Mouse (Mus musculus) heart, postnatal 36 days (tissue): Measurements from ENCODE around the gene Hba-a1. TPM values are rescaled to one million over a fixed set of nuclear protein-coding genes. Genes with fewer than 3 reads are reported as not detected.
"Not testable (repeated sequence)": the region's sequence is repeated elsewhere in the genome, so short reads cannot be mapped to it uniquely, and the experiment has no call there.

Experiments
- DNase-seq, 2 experiments: peaks; one replicate each; pipeline ENCODE4 v3.0.0; 2021 to 2022
- intact Hi-C: fragments of 180-260 bp; cut with DNase I; formaldehyde crosslinking; loops from one replicate; pipeline ENCODE4 v1.15.1; 2025
- total RNA-seq, 2 experiments: library from RNA; stranded (reverse); gene quantifications; 2 replicates each; pipeline ENCODE4 v1.2.3; 2021

Hba-a1 gene
- total RNA-seq, 2 experiments from 2014 or later, result 7,538 to 10,107 TPM

DNA sequence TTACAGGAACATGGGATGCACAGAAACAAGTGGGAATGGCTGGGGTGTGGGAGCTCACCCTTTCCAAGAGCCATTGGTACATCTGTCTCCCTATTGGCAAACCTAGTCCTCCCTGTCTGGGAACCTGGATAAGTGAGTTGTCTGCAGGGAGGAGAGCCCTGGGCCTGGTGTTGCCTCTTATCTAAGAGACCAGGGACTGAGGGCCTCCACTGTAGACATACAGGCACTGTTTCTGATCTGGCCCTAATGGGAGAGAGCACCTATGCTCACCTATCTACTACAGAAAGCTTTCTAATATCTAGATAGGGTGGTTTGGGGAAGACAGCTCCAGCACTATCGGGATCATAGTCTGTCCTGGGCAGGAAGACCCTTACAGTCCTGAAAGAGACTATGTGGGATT lies 27.2 kb upstream of the Hba-a1 start:
- intact Hi-C loops, result no loop called here
- DNase-seq, result no peak

DNA sequence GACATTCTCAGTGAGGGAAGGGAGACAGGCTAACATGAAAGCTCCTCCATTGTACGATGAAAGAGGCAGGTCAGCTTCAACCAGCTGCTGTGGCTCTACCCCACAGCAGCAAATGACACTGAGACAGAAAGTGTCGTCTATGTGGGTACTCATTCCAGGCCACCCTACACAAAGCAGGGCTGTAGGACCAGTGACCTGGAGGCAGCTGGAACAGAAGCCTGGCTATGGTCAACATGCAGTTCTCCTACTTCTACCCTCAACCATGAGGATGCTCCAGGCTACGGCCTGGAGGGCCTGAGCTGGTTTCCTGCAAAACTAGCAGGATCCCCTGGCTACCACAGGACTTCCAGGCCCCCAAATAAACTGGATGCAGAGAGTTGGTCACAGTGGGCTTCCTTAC lies 26.7 kb upstream of the Hba-a1 start:
- intact Hi-C loops, result no loop called here
- no peak for DNase-seq

DNA sequence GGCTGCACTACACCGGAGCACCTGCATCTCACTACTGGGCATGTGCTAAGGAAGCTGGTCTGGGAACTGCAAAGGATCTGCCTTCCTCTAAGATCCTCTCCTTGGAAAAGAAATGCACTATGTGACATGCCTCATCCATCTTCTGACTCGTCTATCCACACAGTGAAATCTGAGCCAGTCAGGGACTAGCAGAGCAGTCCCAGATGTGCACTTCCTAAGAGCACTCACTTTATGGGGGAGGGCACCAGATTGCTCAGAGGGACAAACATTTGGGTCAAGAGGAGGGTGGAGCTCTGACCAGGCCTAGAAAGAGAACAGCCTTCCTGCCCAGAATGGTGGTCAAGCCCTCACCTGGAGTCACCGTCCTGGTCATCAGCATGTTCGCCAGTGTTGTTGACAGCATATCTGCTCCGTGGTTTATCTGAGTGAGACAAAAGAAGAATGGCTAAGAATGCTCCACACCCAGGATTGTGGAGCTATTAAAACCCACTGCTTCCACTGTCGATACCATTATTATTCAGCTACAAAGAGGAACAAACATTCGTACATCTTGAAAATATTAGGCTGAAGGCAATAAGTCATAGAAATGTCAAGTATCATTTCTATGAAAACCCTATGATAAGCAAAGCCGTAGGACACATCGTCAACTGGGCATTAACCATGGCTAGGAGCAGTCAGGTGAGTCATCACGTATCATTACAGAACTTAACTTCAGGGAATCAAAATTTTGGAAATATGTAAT lies 20.5 kb upstream of the Hba-a1 start:
- DNase-seq, result no peak
- intact Hi-C loops, result no loop called here

DNA sequence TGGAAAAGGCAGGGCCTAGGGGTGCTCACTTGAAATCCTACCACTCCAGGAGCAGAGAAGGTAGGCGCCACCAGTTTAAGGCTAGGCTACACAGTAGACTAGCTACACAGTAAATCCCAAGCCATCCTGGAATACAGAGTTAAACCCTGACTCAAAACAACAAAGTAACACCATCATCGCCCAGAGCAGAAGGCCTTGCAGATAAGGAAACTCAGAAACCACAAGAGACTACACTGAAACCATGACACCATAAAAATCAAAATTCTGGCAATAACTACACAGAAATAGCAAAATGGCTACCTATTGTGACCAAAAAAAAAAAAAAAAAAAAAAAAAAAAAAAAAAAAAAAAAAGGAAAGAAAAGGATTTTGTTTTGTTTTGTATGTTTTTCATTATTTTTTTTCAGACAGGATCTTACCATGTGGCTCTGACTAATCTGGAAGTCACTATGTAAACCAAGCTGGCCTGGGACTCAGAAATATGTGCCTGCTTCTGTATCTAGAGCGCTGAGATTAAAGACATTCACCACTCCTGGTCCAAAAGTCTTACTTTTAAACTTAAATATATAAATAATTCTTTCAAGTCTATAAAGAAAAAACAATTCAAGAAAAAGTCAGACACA lies 18.1 kb upstream of the Hba-a1 start:
- no peak for DNase-seq
- intact Hi-C loops, result no loop called here

DNA sequence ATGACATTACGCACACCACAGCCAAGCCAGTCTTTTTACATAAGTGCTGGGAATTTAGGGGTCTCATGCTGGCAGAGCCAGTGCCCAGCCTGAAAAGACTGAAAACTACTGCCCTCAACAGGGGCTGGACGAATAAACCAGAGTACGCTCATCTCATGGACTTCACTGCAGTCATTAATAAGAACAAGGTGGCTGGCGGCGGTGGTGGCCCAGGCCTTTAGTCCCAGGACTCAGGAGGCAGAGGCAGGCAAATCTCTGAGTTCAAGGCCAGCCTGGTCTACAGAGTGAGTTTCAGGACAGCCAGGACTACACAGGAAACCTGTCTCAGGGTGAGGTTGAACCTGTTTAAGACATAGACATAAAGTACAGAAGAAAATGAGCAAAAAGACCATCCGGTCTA lies 17.1 kb upstream of the Hba-a1 start:
- intact Hi-C loops, result no loop called here
- no peak for DNase-seq

DNA sequence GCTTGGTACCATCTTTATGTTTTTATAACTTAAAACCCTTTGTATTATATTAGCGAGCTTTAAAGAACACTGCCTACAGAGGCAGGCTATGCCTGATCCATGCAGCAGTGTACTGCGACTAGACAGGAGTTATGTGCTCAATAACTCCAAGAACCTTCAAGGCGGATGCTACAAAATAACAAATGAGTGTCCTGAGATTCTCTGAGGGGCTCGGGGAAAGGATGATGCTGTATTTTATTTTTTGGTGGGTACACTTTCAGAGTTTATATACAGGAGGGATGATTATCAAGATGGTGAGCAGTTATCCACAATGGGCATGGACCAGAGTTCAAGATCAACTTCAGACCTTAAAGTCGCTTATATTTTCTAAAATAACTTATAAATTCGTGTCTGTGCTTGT lies 16.5 kb upstream of the Hba-a1 start:
- no peak for DNase-seq
- intact Hi-C loops, result no loop called here

DNA sequence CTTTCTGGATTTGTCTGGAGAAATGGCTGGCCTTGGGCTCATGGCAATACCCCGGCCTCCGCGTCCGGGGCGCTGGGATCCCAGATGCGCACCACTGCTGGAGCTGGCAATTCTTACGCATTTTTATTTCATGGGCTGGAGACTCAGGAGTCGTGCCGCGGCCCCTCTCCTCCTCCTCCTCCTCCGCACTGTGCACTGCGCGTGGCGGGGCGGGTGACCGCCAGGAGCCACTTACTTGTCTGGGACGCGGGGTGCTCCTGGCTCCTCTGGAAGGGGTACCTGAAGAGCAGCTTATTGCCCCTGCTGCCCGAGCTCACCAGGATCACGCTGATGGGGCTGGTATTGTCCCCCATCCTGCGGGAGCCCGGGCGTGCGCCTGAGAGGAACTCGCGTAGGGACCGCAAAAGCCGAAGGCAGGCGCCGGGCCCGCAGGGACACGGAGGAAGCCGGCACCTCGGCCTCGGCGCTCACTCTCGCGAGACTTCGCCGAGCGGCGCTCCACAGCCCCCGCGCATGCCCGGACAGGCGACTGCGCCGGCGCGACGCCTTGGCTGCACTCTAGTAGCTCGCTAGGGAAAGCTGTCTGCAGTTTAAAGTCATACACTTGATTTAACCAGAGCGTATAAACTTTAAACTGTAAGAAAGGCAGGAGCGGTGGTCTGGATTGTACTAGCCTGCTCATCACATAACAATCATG lies 16.0 kb upstream of the Hba-a1 start, which contains the start of gene Nprl3:
Gene Nprl3 (minus strand): TSS at position 520 of the 697 bp plus-strand sequence.
- intact Hi-C loops, result no loop called here
- DNase-seq, result peak; percentile 96 to 98

DNA sequence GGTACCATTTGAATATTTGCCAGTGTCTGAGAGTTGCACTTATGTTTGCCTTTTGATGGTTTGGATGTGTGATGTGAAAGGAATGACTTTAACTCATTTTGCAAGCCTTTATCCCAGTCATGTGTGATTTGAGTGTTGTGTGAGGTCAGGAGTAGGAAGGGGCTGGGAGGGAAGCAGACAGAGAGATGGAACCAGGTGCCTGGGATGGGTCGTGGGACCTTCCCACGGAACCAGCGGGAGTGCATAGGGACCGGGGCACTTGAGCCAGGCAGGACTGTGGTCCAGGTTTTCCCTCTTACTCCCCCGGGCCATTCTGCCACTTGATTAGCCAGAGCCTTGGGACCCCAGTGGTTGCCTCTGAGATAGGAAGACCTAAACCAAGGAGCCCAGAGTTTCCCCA lies 15.3 kb upstream of the Hba-a1 start:
- DNase-seq, result no peak
- intact Hi-C loops, result no loop called here

DNA sequence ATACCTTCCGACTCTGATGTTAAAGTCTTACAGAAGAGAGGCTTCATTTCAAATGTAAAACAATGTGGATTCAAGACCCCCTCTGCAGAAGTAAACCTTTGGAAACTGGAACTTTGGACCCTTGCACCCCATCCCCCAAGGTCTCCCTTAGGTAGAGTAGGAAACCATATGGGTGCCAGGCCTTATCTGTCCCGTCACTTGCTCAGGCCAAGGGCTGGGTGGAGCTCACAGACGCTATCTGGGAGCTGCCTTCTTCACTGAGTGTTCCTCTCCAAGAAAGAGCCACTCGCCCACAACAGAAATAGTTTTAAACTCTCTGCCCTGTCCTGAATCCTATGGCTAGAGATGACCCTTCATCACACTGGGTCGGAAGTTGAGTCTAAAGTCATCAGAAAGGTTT lies 14.4 kb upstream of the Hba-a1 start:
- DNase-seq, result no peak
- intact Hi-C loops, result no loop called here

DNA sequence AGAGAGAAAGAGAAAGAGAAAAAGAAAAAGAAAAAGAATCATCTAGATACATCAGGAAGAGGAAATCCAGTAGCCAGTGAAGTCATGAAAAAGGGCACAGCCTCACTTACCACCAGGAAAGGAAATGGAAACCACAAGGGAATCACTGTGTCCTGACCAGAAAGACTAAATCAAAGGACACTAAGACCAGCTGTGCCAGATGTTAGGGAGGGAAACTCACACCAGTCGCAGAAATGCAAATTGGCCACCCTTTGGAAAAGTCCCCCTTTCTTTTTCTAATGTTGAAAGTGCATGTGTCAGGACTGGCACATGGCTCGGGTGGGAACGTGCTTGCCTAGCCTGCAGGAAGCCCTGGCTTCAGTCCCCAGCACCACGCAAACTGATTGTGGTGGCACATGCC lies 12.1 kb upstream of the Hba-a1 start:
- no peak for DNase-seq
- intact Hi-C loops, result no loop called here

DNA sequence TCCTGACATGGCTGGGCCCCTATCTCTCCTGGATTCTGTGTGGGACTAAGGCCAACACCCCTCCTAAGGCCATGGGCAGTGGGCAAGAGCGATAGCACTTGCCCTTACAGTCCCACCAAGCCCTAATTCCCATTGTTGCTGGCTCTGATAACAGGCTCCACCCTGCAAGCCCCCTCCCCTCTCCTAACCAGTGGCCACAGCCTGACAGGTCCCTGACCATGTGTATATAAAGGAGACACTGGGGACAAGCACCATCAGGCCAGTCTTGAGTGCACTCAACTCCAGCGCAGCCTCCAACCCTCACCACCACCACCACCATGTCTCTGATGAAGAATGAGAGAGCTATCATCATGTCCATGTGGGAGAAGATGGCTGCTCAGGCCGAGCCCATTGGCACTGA lies 7.0 kb upstream of the Hba-a1 start, which contains the start of gene Hba-x:
Gene Hba-x (plus strand): TSS at position 54 of the 400 bp plus-strand sequence.
- DNase-seq, result no peak
- intact Hi-C loops, result no loop called here

DNA sequence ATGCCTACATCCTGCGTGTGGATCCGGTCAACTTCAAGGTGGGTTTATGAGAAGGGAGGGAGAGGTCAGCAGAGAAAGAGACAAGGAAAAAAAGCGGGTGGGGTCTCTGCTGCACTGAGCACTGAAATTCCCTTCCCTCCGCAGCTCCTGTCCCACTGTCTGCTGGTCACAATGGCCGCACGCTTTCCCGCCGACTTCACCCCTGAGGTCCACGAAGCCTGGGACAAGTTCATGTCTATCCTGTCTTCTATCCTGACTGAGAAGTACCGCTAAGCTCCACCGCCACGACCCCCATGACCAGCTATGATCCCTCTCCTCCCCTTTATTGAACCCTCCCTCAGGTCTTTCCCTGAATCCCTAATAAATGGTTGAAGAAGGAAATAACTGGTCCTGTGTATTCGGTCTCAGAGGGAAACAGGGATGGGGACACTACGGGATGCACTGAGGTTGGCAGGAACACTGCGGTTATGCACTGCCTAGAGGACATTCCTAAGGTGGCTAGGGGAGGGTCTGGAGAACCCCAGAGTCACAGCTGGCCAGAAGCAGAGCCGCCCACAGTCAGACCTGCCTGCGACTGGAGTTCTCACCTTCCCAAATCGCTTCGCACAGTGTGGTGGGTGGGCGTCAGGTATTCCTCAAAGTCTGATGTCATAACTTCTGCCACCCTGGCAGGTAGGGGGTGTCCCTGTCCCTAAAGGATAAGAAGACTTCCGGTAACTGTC lies 5.4 kb upstream of the Hba-a1 start:
- intact Hi-C loops, result no loop called here
- DNase-seq, result no peak

DNA sequence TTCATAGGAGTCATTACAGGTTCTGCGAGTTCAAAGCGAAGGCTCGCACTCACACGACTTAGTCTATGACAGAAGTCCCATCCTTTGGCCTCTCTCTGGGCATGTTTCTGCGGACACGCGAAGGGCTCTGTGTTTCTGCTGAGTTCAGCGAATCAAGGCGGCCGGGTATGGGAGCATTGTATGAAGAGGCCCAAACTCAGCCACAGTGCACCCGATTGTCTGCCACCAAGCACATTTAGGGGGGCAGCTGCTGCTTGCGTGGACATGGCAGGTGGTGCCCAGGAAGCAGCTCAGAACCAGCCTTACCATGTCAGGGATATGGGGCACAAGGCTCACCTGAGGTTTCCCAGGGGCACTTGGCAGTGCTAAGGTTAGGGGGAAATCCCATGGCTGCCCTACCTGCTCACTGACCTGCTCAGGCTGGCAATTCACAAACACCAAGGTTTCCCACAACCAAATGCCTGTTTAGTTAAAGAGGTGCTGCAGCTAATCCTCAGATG lies 4.8 kb upstream of the Hba-a1 start:
- DNase-seq, result no peak
- intact Hi-C loops, result no loop called here

DNA sequence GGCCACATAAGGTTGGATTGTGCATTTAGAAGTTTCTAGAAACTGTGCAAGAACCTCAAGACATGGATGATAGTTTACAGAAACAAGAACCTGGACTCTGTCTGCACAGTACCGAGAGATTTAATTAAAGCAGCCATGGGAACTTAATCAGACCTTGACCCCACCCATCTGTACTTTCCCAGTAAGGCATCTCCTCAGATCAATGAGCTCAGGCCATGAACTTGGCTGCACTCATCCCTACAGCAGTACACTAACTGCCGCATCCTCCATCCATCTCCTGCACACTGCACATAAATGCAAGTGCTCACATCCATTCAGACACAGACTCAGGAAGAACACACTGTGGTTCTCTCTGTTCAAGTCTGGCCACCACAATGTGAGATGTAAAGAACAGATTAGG lies 2.7 kb upstream of the Hba-a1 start:
- no peak for DNase-seq
- intact Hi-C loops, result no loop called here

DNA sequence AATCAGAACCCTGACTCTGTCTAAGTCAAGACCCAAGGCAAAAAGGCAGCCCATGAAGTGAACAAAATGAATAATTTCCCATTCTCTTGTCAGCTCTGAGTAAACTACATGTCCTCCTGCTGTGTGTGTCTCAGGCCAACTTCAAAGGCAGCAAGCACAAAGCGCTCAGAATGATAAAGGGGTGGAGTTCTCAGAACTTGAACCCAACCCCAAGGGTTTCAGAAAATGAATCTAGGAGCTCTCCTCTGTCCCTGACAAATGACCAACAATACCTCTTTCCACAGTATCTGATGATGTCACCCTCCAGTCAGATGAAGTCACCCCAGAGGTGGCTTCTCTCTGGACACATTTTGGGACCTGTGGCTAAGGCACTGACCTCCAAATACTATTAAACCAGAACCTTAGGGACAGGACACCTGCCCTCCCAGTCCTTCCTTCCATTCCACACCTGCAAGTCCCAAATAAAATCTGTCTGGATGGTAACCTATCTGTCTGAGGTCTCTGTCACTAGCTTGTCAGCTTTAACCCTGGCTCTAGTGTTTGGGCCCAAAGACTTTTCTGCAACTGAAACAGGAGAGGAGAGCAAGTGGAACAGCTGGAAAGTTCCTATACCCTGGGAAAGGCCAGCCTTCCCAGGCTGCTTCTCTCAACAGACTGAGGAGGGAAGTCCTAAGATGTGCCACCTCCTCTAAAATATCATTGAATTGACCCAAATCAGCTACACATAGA lies 1.7 kb upstream of the Hba-a1 start:
- DNase-seq, result no peak
- intact Hi-C loops, result no loop called here

DNA sequence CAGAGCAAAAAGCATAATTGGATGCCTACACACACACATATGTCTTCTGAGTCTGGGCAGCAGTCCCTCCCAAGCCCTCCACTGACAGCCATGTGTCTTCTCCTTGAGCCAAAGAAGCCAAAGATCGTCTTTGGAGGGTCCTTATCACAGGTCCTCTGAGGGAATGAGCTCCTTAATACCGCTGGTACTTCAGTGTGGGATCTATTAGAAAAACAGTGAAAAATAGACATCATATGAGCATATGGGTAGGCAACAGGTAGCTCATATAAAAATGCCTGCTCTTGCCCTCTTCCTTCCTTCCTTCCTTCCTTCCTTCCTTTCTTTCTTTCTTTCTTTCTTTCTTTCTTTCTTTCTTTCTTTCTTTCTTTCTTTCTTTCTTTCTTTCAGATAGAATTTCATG lies 1.3 kb downstream of the Hba-a1 start:
- intact Hi-C loops, DNase-seq: not testable (repeated sequence)

DNA sequence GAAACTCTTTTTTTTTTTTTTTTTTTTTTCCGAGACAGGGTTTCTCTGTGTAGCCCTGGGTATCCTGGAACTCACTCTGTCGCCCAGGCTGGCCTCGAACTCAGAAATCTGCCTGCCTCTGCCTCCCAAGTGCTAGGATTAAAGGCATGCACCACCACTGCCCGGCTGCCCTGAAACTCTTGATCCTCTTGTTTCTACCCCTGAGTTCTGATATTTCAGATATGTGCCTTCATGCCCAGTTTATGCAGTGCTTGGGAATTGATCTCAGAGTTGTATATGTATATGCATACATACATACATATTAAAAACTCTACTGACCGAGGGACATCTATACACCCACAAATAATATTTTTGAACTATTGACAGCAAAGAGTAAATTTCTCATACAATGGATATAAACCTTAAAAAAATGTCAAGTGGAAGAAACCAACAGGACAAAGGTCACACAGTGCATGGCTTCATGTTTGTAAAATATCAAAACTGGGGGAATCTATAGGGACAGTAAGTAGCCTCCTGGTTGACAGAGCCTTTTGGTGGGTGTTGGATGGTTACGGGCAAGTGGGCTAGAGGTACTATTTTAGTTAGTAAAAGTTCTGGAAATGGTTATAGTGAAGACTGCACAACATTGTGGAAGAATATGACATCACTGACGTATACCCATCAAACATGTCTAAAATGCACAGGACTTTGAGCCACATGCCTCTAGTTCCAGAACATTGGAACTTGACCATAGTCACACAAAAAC lies 1.9 kb downstream of the Hba-a1 start:
- no peak for DNase-seq
- intact Hi-C loops, result loop anchor here (1.0 to 5.0 kb wide), 2 partner anchors 39 to 48 kb away; no protein-coding TSS in a partner anchor

DNA sequence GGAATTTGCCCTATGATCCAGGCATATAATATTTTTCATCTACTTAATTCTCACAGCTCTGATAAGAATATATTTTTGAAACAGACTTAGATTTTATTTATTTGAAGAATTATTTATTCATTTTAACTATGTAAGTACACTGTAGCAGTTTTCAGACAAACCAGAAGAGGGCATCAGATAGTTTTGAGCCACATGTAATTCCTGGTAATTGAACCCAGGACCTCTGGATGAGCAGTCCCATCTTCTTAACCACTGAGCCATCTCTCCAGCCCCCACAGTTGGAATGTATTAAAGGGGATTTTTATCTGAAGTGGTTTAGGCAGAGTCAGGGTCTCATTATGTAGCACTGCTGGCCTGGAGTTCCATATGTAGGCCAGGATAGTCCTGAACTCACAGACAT lies 2.6 kb downstream of the Hba-a1 start:
- intact Hi-C loops, result loop anchor here (1.0 to 5.0 kb wide), 3 partner anchors 38 to 104 kb away; no protein-coding TSS in a partner anchor

More for the DNA sequence above, 2.6 kb downstream of the Hba-a1 start:
- not testable (repeated sequence) for DNase-seq
